Mouse (Mus musculus): ENCODE results near the gene Myoz1. TPM values are rescaled to one million over a fixed set of nuclear protein-coding genes. Genes with fewer than 3 reads are reported as not detected.
"Not testable (repeated sequence)": the region's sequence is repeated elsewhere in the genome, so short reads cannot be mapped to it uniquely, and the experiment has no call there.

The Myoz1 gene
- under 1 TPM in 1 of 26 experiments, not detected in 25; 0.79 TPM for total RNA-seq (2018; cell fraction: chromatin; rRNA removed)
- total RNA-seq (2018; cell fraction: cytosol; rRNA removed), result 1 to 10 TPM in 5 of 26 experiments, under 1 TPM in 21; 0.29 to 1.3 (median 0.71) TPM
- 1 to 10 TPM in 4 of 26 experiments, under 1 TPM in 6, not detected in 16; 0.40 to 3.1 (median 0.87) TPM for total RNA-seq (2018; cell fraction: nucleus; rRNA removed)
- polyA plus RNA-seq (2018), result 0.37 to 1.8 TPM (median 0.59 TPM) in 3 replicates

DNA sequence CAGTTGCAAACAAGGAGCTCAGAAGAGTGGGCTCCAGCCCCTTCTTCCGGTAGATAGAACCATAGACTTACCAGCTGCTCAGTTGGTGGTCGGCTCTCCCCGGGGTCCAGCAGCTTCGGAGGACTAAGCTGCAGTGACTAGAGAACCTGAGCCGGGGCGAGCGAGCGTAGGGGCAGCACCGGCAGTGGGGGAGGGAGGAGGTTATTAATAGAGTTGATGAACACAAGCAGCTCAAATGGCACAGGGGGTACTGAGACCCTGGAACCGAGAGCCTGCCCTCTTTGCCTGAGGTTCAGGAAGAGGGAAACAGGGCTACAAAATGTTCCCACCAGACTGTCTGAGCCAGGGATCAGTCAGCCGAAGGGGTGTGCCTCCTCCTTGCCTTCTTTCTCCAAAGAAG is at the start of gene Myoz1:
Gene Myoz1 (minus strand): TSS at position 180 of the 400 bp plus-strand sequence.
- H3K36me3 ChIP-seq (ENCODE audit: inconsistent target), result no peaks in the 10 kb centered on the region
- H3K79me2 ChIP-seq (ENCODE audit: inconsistent target), result no peaks in the 10 kb centered on the region
- 93% methylated on average over 11 of the region's 11 CpGs for WGBS (ENCODE audit: missing documents)
- no peak within 1 kb of the TSS for H3K4me3 ChIP-seq (ENCODE audit: inconsistent target)
- peak within 1 kb of the TSS; percentile 82 for H3K27ac ChIP-seq

DNA sequence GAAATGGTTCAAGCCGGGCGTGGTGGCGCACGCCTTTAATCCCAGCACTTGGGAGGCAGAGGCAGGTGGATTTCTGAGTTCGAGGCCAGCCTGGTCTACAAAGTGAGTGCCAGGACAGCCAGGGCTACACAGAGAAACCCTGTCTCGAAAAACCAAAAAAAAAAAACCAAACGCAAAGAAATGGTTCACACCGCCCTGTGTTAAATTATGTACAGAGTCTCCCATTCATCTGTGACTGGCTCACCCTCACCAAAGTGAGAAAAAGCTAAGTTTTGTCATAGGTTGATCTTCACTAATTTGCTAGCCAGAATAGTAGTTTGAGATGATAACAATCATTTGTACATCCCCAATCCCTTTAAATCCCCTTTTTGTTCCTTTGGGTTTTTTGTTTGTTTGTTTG is 47.1 kb upstream of the Myoz1 start:
- Histone ChIP-seq H3K4me3 (ENCODE audit: inconsistent target) (peak overlapping the region; percentile 96), H3K27ac (peak overlapping the region; percentile 65), H3K79me2 (ENCODE audit: inconsistent target) (peaks cover 68% of the 10 kb centered on the region)
- 17% methylated on average over 6 of the region's 8 CpGs for WGBS (ENCODE audit: missing documents)
- H3K36me3 ChIP-seq (ENCODE audit: inconsistent target), result not testable (repeated sequence)

DNA sequence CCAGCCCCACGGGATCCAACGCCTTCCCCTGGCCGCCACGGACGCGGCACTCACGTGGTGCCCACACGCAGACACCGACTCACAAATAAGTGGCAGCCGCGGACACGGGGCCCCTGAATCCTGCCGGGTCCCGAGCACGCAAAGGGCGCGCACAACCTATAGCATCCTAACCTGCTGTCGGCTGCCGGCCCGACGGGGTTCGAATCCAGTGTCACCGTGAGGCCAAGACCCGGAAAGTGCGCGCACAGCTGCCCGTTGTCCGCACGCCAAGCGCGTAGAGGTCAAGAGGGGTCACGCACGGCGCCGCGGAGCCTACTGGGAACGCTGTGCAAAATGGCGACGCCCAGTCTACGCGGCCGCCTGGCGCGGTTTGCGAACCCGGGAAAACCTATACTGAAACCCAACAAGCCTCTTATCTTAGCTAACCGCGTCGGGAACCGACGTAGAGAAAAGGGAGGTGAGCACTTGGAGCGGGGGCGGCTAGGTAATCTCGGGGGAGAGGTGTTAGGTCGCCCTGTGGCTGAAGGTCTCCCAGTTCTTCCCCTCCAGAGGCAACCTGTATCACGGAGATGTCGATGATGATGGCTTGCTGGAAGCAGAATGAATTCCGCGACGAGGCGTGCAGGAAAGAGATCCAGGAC is 46.5 kb upstream of the Myoz1 start, which contains the start of gene Chchd1:
Gene Chchd1 (plus strand): TSS at position 266 of the 641 bp plus-strand sequence.
- WGBS (ENCODE audit: missing documents), result under 1% methylated on average over 61 of the region's 61 CpGs
- H3K36me3 ChIP-seq (ENCODE audit: inconsistent target), result no peaks in the 10 kb centered on the region
- peak within 1 kb of the TSS; percentile 65 for H3K27ac ChIP-seq
- H3K4me3 ChIP-seq (ENCODE audit: inconsistent target), result peak within 1 kb of the TSS; percentile 96
- H3K79me2 ChIP-seq (ENCODE audit: inconsistent target), result peaks cover 68% of the 10 kb centered on the region

GRCm38 (mm10) chr14:20702096-20702740 is 45.9 kb upstream of the Myoz1 start:
- H3K36me3 ChIP-seq (ENCODE audit: inconsistent target), result no peaks in the 10 kb centered on the region
- H3K4me3 ChIP-seq (ENCODE audit: inconsistent target), result peak overlapping the region; percentile 96
- H3K79me2 ChIP-seq (ENCODE audit: inconsistent target), result peaks cover 72% of the 10 kb centered on the region
- peak overlapping the region; percentile 65 for H3K27ac ChIP-seq
- 17% methylated on average over 15 of the region's 15 CpGs for WGBS (ENCODE audit: missing documents)

DNA sequence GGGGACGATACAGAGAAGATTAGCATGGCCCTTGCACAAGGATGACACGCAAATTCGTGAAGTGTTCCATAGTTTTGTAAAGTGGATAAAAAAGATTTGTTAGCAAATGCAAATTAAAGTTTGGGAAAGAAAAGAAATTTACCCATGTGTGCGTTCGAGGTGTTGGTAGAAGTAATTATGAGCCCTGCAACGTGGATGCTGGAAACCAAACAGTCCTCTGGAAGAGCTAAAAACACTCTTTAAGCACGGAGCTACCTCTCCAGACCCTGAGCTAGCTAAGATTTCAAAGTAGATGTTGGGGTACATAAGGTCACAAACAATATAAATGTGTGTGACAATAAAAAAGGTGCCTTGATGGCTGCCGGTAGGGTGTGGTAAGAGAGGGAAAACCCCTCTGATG is 45.2 kb upstream of the Myoz1 start:
- Histone ChIP-seq H3K27ac (no peak overlapping the region), H3K79me2 (ENCODE audit: inconsistent target) (peaks cover 79% of the 10 kb centered on the region), H3K4me3 (ENCODE audit: inconsistent target) (peak overlapping the region; percentile 96; the same call in 1 of the 2 replicates), H3K36me3 (ENCODE audit: inconsistent target) (no peaks in the 10 kb centered on the region)
- WGBS (ENCODE audit: missing documents), result 85% methylated on average over 8 of the region's 8 CpGs

DNA sequence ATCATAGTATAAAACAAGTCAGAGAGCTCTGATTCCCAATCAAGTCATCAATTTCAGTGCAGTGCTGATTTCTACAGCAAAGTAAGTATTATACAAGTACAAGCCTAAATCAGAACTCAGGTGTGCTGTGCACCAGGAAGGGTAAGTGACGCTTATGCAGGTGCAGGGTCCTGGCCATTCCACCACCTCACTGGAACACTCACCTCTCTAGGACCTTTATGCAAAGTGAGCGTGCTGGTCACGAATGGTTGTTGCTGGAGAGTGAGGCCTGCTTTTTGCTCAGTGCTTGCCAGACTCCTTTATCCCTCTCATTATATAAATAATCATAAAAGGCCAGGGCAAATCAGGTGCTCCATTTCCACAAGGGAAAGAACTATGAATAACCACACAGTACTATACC is 44.0 kb upstream of the Myoz1 start:
- H3K27ac ChIP-seq, result no peak overlapping the region
- H3K79me2 ChIP-seq (ENCODE audit: inconsistent target), result peaks cover 88% of the 10 kb centered on the region
- H3K4me3 ChIP-seq (ENCODE audit: inconsistent target), result no peak overlapping the region
- H3K36me3 ChIP-seq (ENCODE audit: inconsistent target), result no peaks in the 10 kb centered on the region
- WGBS (ENCODE audit: missing documents), result 96% methylated on average over 3 of the region's 3 CpGs

DNA sequence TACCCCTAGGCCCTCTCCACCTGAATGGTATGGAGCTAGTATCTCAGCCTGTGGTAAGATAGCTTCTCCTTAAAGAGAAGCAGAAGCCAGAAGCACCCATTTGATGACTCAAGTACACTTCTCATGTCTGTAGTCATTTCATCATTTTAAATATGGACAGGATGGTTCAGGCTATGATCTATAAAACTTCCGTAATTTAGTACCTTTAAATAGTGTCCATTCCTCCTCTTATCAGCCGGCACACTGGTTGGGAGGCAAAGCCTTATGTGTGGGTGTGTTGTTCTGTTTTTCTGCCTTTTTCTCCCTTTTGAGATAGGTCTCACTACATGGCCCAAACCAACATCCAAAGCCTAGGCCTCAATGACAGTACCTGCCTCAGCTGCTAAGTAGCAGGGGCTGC is 42.2 kb upstream of the Myoz1 start:
- Histone ChIP-seq H3K79me2 (ENCODE audit: inconsistent target) (peaks cover 76% of the 10 kb centered on the region), H3K4me3 (ENCODE audit: inconsistent target) (no peak overlapping the region), H3K27ac (no peak overlapping the region), H3K36me3 (ENCODE audit: inconsistent target) (peaks cover 1% of the 10 kb centered on the region; the same call in 1 of the 2 replicates)
- 83% methylated on average over 2 of the region's 2 CpGs for WGBS (ENCODE audit: missing documents)

GRCm38 (mm10) chr14:20696986-20697385 is 40.6 kb upstream of the Myoz1 start:
- 5% methylated on average over 1 of the region's 1 CpGs for WGBS (ENCODE audit: missing documents)
- no peak overlapping the region for H3K27ac ChIP-seq
- no peak overlapping the region for H3K4me3 ChIP-seq (ENCODE audit: inconsistent target)
- H3K36me3 ChIP-seq (ENCODE audit: inconsistent target), result peaks cover 16% of the 10 kb centered on the region
- H3K79me2 ChIP-seq (ENCODE audit: inconsistent target), result peaks cover 63% of the 10 kb centered on the region

DNA sequence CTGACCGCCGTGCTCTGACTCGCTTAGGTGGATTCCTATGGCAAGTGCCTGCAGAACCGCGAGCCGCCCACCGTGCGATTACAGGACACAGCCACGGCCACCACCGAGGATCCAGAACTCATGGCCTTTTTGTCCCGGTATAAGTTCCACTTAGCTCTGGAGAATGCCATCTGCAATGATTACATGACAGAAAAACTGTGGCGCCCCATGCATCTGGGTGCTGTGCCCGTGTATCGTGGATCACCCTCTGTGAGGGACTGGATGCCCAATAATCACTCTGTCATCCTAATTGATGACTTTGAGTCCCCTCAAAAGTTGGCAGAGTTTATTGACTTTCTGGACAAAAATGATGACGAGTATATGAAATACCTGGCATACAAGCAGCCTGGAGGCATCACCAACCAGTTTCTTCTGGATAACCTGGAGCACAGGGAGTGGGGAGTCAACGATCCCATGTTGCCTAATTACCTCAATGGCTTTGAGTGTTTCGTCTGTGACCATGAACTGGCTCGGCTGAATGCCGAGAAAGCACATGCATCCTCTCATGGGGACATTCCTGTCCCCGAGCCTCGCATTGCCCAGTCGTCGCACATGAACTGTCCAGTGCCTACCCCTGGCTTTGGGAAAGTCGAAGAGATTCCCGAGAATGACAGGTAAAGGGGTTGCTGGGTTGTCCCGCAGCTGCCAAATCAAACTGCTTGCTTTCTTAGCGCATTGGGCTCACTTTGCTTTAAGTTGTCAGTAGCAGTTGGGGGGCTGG is 39.6 kb upstream of the Myoz1 start:
- no peak overlapping the region for H3K27ac ChIP-seq
- H3K79me2 ChIP-seq (ENCODE audit: inconsistent target), result peaks cover 53% of the 10 kb centered on the region
- 29% methylated on average over 24 of the region's 27 CpGs for WGBS (ENCODE audit: missing documents)
- peaks cover 25% of the 10 kb centered on the region for H3K36me3 ChIP-seq (ENCODE audit: inconsistent target)
- H3K4me3 ChIP-seq (ENCODE audit: inconsistent target), result peak overlapping the region; percentile 31

- Histone ChIP-seq H3K27ac (peak within 1 kb of the TSS; percentile 12; the same call in 1 of the 2 replicates), H3K4me3 (ENCODE audit: inconsistent target) (peak within 1 kb of the TSS; percentile 31), H3K36me3 (ENCODE audit: inconsistent target) (peaks cover 25% of the 10 kb centered on the region), H3K79me2 (ENCODE audit: inconsistent target) (peaks cover 44% of the 10 kb centered on the region)
- WGBS (ENCODE audit: missing documents), result under 1% methylated on average over 101 of the region's 111 CpGs
These were observed 38.8 kb upstream of the Myoz1 start, which contains the start of gene Fut11 for GRCm38 (mm10) chr14:20694884-20695760. Gene Fut11, plus strand, starts transcription at chr14:20694968.

DNA sequence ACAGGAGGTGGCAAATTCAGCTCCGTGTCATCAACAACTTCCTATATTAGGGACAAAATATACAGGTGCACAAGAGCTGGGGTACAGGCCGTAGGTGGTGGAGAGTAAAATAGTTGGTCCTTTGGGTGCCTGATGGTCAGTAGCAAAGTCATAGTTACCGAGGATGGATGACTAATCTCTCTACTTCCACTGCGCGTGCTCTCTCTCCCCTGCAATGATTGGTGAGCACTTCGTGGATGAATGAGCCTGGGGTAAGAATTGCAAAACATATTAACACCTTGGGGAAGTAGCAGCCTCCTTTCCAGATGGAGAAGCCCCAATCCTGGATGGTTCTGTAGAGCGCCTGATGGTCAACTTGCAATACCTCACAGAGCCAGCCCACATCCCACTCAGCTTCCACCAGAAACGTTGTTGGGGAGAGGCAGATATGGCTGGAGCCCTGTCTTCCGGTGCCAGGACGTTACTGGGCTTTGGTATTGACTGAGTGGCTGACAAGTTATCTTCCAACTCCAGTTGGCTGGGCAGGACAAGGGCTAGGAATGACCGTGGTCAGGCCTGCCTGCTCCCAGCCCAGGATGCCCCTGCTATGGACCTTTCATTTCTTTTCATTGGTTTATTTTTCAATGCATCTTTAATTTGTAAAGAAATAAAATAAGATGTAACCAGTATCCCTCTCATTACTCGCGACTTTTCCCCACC is 38.0 kb upstream of the Myoz1 start:
- WGBS (ENCODE audit: missing documents), result 42% methylated on average over 13 of the region's 13 CpGs
- Histone ChIP-seq H3K36me3 (ENCODE audit: inconsistent target) (peaks cover 33% of the 10 kb centered on the region), H3K27ac (peak overlapping the region; percentile 12; the same call in 1 of the 2 replicates), H3K4me3 (ENCODE audit: inconsistent target) (peak overlapping the region; percentile 31; the same call in 1 of the 2 replicates), H3K79me2 (ENCODE audit: inconsistent target) (peaks cover 36% of the 10 kb centered on the region)

DNA sequence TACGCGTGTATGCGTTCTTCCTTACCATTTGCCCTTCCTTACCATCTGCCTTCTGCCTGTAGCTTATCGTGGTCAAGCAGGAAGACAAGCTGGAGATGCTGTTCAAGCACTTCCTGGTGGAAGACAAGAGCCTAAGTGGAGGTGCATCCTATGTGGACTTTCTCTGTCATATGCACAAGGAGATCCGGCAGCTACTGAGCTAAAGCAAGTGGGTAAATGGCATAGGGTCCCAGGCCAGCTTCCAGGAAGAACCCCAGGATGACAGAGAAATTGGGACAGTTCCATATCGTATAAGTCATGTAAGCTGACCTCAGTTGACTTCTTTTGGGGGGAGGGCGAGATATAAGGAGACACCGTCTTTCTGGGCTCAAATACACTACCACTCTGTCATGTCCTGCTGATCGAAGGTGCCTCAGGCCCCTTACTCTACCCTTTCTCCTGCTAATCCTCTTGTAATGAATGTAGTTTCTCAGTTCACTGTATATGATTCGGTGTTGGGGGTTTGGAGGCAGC is 37.3 kb upstream of the Myoz1 start:
- H3K36me3 ChIP-seq (ENCODE audit: inconsistent target), result peaks cover 40% of the 10 kb centered on the region
- peaks cover 30% of the 10 kb centered on the region for H3K79me2 ChIP-seq (ENCODE audit: inconsistent target)
- no peak overlapping the region for H3K4me3 ChIP-seq (ENCODE audit: inconsistent target)
- 88% methylated on average over 9 of the region's 10 CpGs for WGBS (ENCODE audit: missing documents)
- H3K27ac ChIP-seq, result no peak overlapping the region

- H3K79me2 ChIP-seq (ENCODE audit: inconsistent target), result peaks cover 11% of the 10 kb centered on the region
- H3K36me3 ChIP-seq (ENCODE audit: inconsistent target), result peaks cover 59% of the 10 kb centered on the region
- H3K27ac ChIP-seq, result no peak overlapping the region
- no peak overlapping the region for H3K4me3 ChIP-seq (ENCODE audit: inconsistent target)
- WGBS (ENCODE audit: missing documents), result 88% methylated on average over 6 of the region's 6 CpGs
These were observed 35.4 kb upstream of the Myoz1 start for GRCm38 (mm10) chr14:20691772-20692171.
